Mouse (Mus musculus) kidney, embryonic 16.5 days (tissue): Measurements from ENCODE around the gene Htra1. TPM values are rescaled to one million over a fixed set of nuclear protein-coding genes. Genes with fewer than 3 reads are reported as not detected.

Experiments used
- ATAC-seq: fragments of 200-750 bp; cut with Nextera tagmentation; 2 replicates; pipeline ENCODE4 v1.8.0; 2017; ENCODE audit warnings: moderate TSS enrichment; ENCODE audit not compliant: low FRiP score, low TSS enrichment
- H3K27ac ChIP-seq: fragments of 300-500 bp; sonication (generic); 2 replicates; pipeline ENCODE4 v1.5.1; 2014; ENCODE audit warnings: low read length
- H3K27me3 ChIP-seq: fragments of 300-500 bp; sonication (generic); 2 replicates; pipeline ENCODE4 v1.6.1; 2014; ENCODE audit warnings: low read length, control low read depth, mixed read lengths; ENCODE audit not compliant: insufficient read depth
- H3K36me3 ChIP-seq: fragments of 300-500 bp; sonication (generic); 2 replicates; pipeline ENCODE4 v1.6.1; 2014; ENCODE audit warnings: low read length, control low read depth, mixed read lengths; ENCODE audit not compliant: insufficient read depth
- H3K4me1 ChIP-seq: fragments of 300-500 bp; sonication (generic); 2 replicates; pipeline ENCODE4 v1.6.1; 2014; ENCODE audit warnings: low read length, control low read depth, mixed read lengths; ENCODE audit not compliant: insufficient read depth
- H3K4me2 ChIP-seq: fragments of 300-500 bp; sonication (generic); replicated peaks from 2 replicates; pipeline ENCODE4 v1.6.1; 2014; ENCODE audit warnings: low read depth, low read length
- H3K4me3 ChIP-seq: fragments of 300-500 bp; sonication (generic); 2 replicates; pipeline ENCODE4 v1.5.1; 2014; ENCODE audit warnings: mild to moderate bottlenecking, low read length
- H3K9ac ChIP-seq: fragments of 300-500 bp; sonication (generic); replicated peaks from 2 replicates; pipeline ENCODE4 v1.6.1; 2014; ENCODE audit warnings: low read length
- H3K9me3 ChIP-seq: fragments of 300-500 bp; sonication (generic); 2 replicates; pipeline ENCODE4 v1.6.1; 2016; ENCODE audit warnings: low read length, control low read depth
- WGBS: fragments of 180-500 bp; shearing (Covaris S2); extraction: QIAGEN DNeasy Blood & Tissue Kit; methylation state at CpG from one replicate; pipeline ENCODE4 v1.1.7; 2014; 5-methylcytosine and 5-hydroxymethylcytosine counted together
- polyA plus RNA-seq: library from polyadenylated mRNA; unstranded; fragments of >200 nt; fragmentation: Nextera tagmentation; extraction: Ambion mirVana; gene quantifications from 2 replicates; pipeline ENCODE4 v1.2.1, GENCODE M21; 2015

The Htra1 gene
- polyA plus RNA-seq, 1 experiment from 2014 or later = 13.4 TPM

DNA sequence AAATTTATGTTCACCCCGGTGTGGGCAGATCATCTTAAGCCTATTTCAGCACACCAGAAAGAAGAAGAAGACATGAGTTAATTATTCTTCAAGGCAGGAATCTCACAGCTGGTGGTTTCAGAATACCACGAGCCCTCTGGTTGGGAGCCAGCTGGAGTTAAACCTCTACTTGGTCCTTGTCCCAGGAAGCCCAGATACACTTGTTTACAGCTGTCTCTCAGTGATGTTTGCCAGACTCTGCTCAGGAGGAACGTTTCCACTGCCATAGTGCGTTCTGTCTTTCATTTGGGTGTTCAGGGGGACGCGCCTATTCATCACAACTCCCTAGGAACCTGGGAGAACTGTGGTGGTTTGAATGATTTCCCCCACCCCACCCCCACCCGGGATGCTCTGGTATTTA lies 24.0 kb downstream of the Htra1 start:
- 54% methylated on average over 7 of the region's 7 CpGs for WGBS

DNA sequence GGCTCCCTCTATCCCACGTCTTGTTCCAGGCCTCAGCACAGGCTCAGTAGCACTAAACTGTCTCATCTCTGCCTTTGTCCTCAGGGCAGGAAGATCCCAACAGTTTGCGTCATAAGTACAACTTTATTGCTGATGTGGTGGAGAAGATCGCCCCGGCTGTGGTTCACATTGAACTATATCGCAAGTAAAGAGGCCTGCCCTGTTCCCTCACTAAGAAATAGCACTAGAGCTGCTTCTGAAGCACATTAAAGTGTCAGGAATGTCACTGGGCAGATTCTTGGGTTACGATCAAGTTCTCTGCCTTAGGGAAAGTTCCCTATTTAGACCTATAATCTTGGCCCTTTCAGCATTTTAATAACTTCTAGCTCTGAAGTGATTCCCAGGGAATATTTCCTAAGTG lies 25.5 kb downstream of the Htra1 start:
- no peak overlapping the region for H3K4me3 ChIP-seq
- ATAC-seq = no peak
- H3K4me2 ChIP-seq = no peak overlapping the region
- peaks cover 15% of the 10 kb centered on the region for H3K4me1 ChIP-seq
- no peaks in the 10 kb centered on the region for H3K27me3 ChIP-seq
- no peak overlapping the region for H3K27ac ChIP-seq
- no peaks in the 10 kb centered on the region for H3K9me3 ChIP-seq
- no peaks in the 10 kb centered on the region for H3K36me3 ChIP-seq
- WGBS = 64% methylated on average over 6 of the region's 6 CpGs
- no peak overlapping the region for H3K9ac ChIP-seq

More for the DNA sequence above, 24.0 kb downstream of the Htra1 start:
- H3K4me1 ChIP-seq = peaks cover 11% of the 10 kb centered on the region
- H3K27ac ChIP-seq = no peak overlapping the region
- no peak overlapping the region for H3K9ac ChIP-seq
- ATAC-seq = peak; percentile 27; the same call in 1 of the 2 replicates
- H3K27me3 ChIP-seq = no peaks in the 10 kb centered on the region
- H3K36me3 ChIP-seq = no peaks in the 10 kb centered on the region
- H3K9me3 ChIP-seq = no peaks in the 10 kb centered on the region
- no peak overlapping the region for H3K4me3 ChIP-seq
- no peak overlapping the region for H3K4me2 ChIP-seq

GRCm38 (mm10) chr7:130964686-130965085 lies 28.8 kb downstream of the Htra1 start:
- H3K27me3 ChIP-seq = no peaks in the 10 kb centered on the region
- no peaks in the 10 kb centered on the region for H3K36me3 ChIP-seq
- whole genome bisulfite sequencing = 30% methylated on average over 5 of the region's 5 CpGs
- no peak overlapping the region for H3K4me2 ChIP-seq
- no peak overlapping the region for H3K4me3 ChIP-seq
- no peak overlapping the region for H3K9ac ChIP-seq
- ATAC-seq = peak; percentile 89
- peaks cover 14% of the 10 kb centered on the region for H3K4me1 ChIP-seq
- H3K27ac ChIP-seq = peak overlapping the region; percentile 16; the same call in 1 of the 2 replicates
- no peaks in the 10 kb centered on the region for H3K9me3 ChIP-seq

DNA sequence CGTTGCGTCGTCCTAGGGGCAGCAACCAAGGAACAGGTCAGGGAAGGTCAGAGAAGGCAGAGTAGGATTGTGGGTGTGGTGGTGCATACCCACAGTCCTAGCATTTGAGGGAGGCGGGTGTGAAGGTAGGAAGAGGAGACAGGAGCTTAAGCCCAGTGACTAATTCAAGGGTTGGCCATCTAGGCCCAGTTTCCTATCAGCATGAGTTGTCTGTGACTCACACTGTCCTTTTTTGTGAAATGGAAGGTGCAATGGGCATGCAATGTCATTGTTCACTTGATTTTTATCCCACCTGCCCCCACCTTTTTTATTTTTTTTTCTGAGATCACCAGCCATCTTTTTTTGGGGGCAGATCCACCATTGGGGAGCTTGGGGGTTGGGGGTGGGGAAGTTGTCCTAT lies 29.5 kb downstream of the Htra1 start:
- no peaks in the 10 kb centered on the region for H3K36me3 ChIP-seq
- no peaks in the 10 kb centered on the region for H3K9me3 ChIP-seq
- no peak overlapping the region for H3K27ac ChIP-seq
- WGBS = 82% methylated on average over 4 of the region's 4 CpGs
- no peak overlapping the region for H3K9ac ChIP-seq
- no peak overlapping the region for H3K4me2 ChIP-seq
- H3K27me3 ChIP-seq = no peaks in the 10 kb centered on the region
- peaks cover 9% of the 10 kb centered on the region for H3K4me1 ChIP-seq
- H3K4me3 ChIP-seq = no peak overlapping the region
- ATAC-seq = no peak

GRCm38 (mm10) chr7:130965909-130966365 lies 30.0 kb downstream of the Htra1 start:
- H3K9me3 ChIP-seq = no peaks in the 10 kb centered on the region
- no peaks in the 10 kb centered on the region for H3K27me3 ChIP-seq
- ATAC-seq = no peak
- no peak overlapping the region for H3K9ac ChIP-seq
- H3K4me3 ChIP-seq = no peak overlapping the region
- H3K4me1 ChIP-seq = peaks cover 9% of the 10 kb centered on the region
- H3K27ac ChIP-seq = no peak overlapping the region
- H3K4me2 ChIP-seq = no peak overlapping the region
- WGBS = 66% methylated on average over 4 of the region's 4 CpGs
- H3K36me3 ChIP-seq = no peaks in the 10 kb centered on the region

DNA sequence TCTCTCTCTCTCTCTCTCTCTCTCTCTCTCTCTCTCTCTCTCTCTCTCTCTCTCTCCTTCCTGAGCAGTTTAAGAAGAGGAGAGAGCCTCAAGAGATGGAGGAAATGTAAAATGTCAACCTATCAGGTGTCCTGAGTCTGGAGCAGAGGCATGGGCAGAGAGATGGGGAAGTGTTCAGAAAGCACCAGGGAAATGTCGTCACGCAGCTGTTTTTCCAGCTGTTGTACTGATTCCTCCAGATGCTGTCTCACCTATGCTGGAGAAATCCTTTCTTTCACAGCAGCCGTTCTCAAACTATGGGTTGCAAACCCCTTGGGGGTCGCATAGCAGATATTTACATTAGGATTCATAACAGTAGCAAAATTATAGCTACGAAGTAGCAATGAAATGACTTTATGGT lies 30.5 kb downstream of the Htra1 start:
- no peak overlapping the region for H3K27ac ChIP-seq

DNA sequence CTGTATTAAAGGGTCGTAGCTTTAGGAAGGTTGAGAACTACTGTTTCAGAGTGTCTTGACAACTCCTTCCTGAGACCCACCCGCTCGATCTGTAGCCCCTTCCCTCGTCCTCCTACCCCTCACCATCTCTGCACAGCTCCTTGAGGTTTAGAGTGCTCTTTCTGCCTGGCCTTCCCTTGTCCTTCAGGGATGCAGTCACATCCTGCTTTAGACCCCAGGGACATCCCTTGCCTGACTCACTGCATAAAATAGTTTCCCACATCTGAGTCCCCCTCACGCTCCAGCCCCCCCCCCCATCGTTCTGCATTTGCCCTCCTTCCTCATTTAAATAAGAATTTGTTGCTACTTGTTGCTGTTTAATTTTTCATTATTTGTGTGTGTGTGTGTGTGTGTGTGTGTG lies 31.0 kb downstream of the Htra1 start:
- Histone ChIP-seq H3K4me3 (no peak overlapping the region), H3K4me1 (peaks cover 9% of the 10 kb centered on the region), H3K27me3 (no peaks in the 10 kb centered on the region), H3K9ac (no peak overlapping the region), H3K36me3 (no peaks in the 10 kb centered on the region), H3K4me2 (no peak overlapping the region), H3K9me3 (no peaks in the 10 kb centered on the region), H3K27ac (no peak overlapping the region)
- no peak for ATAC-seq
- 51% methylated on average over 6 of the region's 6 CpGs for WGBS

More for the DNA sequence above, 30.5 kb downstream of the Htra1 start:
- no peaks in the 10 kb centered on the region for H3K27me3 ChIP-seq
- H3K9me3 ChIP-seq = no peaks in the 10 kb centered on the region
- H3K9ac ChIP-seq = no peak overlapping the region
- WGBS = 58% methylated on average over 5 of the region's 5 CpGs
- no peak overlapping the region for H3K4me2 ChIP-seq
- H3K36me3 ChIP-seq = no peaks in the 10 kb centered on the region
- H3K4me1 ChIP-seq = peaks cover 9% of the 10 kb centered on the region
- H3K4me3 ChIP-seq = no peak overlapping the region
- no peak for ATAC-seq

DNA sequence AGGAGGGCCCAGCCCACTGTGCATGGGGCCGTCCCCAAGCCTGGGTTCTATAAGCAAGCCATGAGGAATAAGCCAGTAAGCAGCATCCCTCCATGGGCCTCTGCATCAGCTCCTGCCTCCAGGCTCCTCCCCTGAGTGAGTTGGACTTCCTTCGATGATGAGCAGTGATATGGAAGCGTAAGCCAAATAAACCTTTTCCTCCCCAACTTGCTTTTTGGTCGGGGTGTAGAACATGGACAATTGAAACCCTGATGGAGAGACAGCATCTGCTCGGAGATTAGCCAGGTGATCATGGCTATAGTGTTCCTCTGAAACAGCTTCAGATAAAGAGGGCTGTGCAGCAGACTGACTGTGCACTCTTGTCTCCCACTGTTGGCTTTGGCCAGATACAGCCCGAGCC lies 32.0 kb downstream of the Htra1 start:
- Histone ChIP-seq H3K27me3 (no peaks in the 10 kb centered on the region), H3K27ac (no peak overlapping the region), H3K9me3 (no peaks in the 10 kb centered on the region), H3K9ac (no peak overlapping the region), H3K4me1 (peaks cover 9% of the 10 kb centered on the region), H3K4me3 (no peak overlapping the region), H3K36me3 (no peaks in the 10 kb centered on the region), H3K4me2 (no peak overlapping the region)
- ATAC-seq = no peak
- WGBS = 88% methylated on average over 6 of the region's 6 CpGs

DNA sequence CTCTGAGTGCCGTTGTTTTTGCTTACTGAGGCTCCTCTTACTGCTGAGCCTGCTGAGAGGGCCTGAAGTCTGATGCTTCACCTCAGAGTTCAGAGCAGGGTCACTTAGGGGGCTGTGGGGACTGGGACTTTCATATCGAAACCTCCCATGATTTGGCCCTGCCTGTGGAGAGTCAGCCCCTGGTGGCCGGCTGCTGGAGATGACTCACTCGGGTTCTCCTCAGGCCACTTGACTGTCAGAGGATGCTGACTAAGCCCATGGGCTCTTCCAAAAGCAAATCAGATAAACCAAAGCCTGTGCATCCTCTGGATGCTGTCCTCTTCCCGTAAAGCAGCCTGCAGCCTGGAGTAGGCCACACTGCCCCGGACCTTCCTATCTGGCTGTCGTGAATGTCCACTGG lies 32.6 kb downstream of the Htra1 start:
- Histone ChIP-seq H3K27me3 (no peaks in the 10 kb centered on the region), H3K4me3 (no peak overlapping the region), H3K9me3 (no peaks in the 10 kb centered on the region), H3K4me1 (peaks cover 9% of the 10 kb centered on the region), H3K27ac (no peak overlapping the region), H3K4me2 (no peak overlapping the region), H3K9ac (no peak overlapping the region; the same call in 1 of the 2 replicates), H3K36me3 (no peaks in the 10 kb centered on the region)
- WGBS = 62% methylated on average over 7 of the region's 7 CpGs
- ATAC-seq = no peak

- Histone ChIP-seq H3K27ac (no peak overlapping the region), H3K4me1 (peaks cover 9% of the 10 kb centered on the region), H3K4me3 (no peak overlapping the region), H3K27me3 (no peaks in the 10 kb centered on the region), H3K36me3 (no peaks in the 10 kb centered on the region), H3K9ac (no peak overlapping the region), H3K9me3 (no peaks in the 10 kb centered on the region), H3K4me2 (no peak overlapping the region)
- no peak for ATAC-seq
- WGBS = 87% methylated on average over 5 of the region's 5 CpGs
Measured at GRCm38 (mm10) chr7:130969076-130969475, 33.2 kb downstream of the Htra1 start.
